Mouse (Mus musculus) neural tube, embryonic 10.5 days (tissue): ENCODE measurements around the gene Scp2d1.
"Not testable (repeated sequence)": the region's sequence is repeated elsewhere in the genome, so short reads cannot be mapped to it uniquely, and the experiment has no call there.

Experiments used
- DNase-seq: peaks from one replicate; pipeline ENCODE4 v3.0.0-alpha.2; 2017; ENCODE audit warnings: low spot score; ENCODE audit errors: extremely low spot score

Gene Scp2d1

DNA sequence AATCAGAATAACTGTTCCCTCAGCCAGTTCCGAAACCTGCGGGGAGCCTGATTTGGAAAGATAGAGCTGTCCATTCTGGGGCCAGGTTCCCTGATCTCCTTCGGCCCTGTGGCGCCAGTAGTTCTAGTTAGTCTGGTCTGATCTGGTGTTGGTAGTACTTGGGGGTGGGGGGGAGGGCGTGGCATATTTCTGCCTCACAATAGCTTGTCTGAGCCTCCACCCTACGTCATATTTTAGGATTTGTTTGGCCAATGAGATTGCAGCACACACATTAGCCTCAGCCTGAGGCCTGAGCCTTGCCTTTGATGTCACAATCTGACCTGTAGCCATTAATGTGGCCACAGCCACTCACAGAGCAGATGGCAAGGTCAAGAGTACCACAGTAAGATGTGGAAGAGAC, at the start of gene Scp2d1:
Gene Scp2d1 (plus strand): TSS at position 301 of the 400 bp plus-strand sequence.
- not testable (repeated sequence) for DNase-seq

DNA sequence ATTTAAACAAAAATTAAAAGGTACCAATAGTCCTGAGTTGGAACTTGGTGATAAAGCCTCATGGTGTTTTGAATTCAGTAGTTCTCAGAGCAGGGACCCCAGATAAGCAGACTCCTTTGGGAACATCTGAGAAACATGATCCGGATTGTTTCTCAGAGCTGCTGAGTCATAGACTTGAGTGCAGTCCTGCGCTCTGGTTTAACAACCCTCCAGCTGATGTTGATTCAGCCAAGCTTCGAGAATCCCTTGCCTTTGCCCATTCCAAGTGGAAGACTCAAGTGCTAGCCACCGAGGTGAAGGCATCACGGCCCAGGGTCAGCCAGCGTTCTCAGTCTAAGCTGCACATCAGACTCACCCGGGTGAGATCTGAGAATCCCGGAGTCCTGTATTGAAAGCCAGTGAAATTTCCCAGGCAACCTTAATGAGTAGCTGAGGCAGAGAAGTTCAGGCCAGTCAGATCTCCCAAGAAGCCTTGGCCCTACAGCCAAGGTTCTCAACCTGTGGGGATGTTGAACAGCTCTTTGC, 48.8 kb upstream of the Scp2d1 start:
- no peak for DNase-seq

DNA sequence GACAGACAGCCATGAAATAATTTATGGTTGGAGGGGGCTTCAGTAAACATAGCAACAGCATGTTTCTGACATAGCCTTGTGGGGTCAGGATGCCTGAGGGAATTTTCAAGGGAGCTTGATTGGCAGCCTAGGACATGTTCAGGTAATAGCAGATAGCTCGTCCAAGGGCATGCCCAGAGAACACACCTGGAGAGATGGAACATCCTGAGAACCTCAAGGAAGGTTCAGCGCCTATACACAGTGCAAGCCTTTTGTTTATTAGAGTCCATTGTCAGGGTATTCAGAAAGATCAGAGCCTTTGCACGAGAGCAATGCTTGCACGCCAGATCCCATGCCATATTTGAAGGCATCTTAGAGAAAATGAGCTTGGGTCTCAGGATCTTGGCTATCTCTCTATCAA, 47.8 kb upstream of the Scp2d1 start:
- DNase-seq, result no peak

DNA sequence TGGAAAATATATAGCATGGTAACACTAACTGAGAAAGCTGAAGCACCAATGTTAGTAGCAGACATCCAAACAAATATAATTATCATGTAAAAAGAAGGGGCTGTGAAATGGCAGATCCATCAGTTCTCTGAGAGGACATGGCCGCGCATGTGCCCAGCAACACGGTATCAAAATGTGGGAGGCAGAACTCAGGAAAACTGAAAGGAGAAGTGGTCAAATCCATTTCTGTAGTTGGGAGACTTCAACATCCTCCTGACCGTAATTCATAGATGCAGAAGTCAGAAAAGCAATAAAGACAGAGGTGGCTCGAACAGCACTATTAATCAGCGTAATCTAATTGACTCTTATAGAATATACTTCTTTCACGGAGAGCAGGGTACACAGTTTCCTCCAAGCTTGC, 44.2 kb upstream of the Scp2d1 start:
- DNase-seq, result no peak

DNA sequence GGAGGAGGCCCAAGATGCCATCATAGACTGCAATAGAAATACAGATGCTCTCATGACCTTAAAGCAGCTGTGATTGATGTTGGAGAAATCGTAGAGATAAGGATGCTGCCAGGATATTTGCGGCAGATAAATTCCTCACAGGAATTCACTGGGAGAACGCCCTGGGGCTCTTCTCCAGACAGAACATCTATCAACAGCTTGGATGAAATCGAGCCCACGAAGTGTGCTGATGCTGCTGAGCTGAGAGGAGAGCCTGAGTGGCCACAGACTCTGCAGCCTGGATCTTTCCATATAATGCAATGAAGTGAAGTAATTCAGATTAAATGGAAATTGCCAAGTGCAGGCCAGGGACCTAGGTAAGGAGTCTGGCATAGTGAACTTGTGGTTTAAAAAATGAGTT, 42.7 kb upstream of the Scp2d1 start:
- no peak for DNase-seq

DNA sequence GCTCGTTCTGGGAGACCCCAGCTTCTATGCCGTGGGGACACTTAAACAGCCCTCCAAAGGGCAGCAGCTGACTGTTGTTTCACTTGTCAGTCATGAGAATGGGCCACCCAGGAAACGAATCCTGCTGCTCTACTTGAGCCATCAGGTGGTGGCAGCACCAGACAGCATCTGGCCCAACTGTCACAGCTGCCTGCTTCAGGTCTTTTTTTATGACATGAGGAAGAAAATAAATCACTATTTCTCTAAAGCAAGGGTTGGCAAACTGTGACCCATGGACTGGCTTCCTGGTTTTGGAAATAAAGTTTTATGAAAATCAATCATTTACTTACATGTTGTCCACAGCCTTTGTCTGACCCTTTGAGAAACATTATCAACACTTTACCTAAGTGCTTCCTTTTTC, 41.6 kb upstream of the Scp2d1 start:
- DNase-seq, result no peak

DNA sequence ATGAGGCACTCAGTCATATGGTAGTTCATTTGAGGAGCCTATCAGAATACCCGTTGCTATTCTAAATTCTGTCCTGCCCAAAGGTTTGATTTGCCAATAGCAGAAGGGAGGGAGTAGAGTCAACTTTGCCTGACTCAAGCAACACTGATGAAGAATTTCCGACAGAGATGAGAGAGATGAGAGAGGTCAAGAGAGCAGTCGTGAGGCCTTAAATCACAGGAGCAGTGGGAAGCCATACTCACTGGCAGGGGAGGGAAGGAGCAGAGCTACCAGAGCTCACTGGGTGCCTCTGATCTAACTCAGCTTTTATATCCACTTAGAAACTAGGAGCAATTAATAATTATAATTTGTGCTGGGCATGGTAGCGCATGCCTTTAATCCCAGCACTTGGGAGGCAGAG, 41.0 kb upstream of the Scp2d1 start:
- DNase-seq, result no peak

DNA sequence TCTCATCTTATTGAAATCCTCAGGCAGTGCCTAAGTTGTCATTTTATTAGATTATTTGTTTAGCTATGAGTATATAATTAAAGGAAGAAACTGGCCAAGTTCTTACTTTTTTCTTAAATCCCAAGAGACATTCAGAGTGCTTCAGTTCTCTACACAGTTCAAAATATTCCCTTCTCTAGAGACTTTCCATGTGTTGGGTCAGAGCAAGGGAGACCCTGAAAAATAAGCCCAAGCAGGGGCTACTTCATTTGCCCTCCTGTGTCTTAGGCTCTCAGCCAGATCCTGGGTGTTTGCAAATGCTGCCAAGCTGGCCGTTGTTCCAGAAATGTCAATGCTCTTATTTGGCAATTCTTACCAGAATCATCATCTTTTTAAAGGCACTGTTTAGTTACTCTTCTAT, 40.3 kb upstream of the Scp2d1 start:
- DNase-seq, result no peak

DNA sequence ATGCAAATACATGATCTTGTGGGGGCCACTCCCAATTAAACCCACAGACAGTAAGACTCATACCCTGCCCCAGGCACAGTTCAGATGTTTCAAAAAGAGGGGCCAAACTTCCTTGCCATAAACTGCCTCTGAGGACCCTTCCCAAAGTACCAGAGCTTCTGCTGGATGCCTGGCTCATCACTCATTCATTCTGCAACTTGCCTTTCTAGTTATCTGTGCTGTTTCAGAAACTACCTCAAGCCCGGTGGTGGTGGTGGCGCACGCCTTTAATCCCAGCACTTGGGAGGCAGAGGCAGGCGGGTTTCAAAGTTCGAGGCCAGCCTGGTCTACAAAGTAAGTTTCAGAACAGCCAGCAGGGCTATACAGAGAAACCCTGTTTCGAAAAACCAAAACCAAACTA, 39.6 kb upstream of the Scp2d1 start:
- DNase-seq, result no peak

DNA sequence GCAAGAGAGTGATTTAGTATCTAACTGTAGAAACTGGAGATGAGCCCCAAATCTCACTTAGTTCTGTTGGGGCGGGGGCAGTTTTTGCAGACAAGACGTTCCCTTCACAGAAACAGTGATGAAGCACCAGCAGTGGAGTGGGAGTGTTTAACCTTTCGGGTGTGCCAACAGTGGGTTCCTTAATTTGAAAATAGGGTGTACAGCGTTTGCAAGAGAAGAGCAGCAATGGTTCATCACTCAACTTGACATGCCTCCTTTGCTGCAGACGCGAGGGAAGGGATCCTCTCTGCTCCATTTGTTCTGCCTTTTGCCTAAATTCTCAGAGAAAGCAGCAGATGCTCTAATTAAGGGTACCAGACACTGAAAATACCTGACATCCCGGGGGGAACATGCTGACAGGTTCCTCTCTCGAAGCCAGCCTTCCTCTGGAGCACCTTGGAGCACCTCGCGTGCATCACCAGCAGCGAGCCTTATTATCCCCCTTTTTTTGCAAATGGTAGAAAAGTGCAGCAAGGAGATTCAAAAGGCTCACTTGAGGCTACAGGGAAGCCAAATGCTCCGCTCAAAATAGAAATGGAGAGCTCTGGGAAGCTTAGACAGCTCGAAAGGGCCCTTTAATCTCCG, 31.7 kb upstream of the Scp2d1 start:
- DNase-seq, result peak; percentile 12

DNA sequence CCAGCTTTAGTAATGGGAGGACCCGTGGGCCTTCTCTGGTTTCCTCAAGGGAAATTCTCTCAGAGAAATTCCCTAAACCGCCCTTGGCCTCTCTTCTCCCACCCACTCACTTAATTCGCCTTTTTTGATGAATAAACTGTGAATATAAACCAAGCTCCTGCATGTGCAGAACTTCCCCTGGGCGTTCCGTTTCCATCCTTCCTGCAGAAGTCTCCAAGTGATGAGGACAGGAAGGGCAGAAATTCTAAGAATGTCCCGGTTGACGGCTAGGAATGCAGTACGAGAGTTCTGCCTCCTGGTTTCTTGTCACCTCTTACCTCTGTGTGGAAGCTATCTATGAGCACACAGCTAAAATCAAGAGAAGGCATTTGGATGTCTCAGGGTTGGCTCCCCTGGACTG, 25.9 kb upstream of the Scp2d1 start:
- DNase-seq, result peak; percentile 8

DNA sequence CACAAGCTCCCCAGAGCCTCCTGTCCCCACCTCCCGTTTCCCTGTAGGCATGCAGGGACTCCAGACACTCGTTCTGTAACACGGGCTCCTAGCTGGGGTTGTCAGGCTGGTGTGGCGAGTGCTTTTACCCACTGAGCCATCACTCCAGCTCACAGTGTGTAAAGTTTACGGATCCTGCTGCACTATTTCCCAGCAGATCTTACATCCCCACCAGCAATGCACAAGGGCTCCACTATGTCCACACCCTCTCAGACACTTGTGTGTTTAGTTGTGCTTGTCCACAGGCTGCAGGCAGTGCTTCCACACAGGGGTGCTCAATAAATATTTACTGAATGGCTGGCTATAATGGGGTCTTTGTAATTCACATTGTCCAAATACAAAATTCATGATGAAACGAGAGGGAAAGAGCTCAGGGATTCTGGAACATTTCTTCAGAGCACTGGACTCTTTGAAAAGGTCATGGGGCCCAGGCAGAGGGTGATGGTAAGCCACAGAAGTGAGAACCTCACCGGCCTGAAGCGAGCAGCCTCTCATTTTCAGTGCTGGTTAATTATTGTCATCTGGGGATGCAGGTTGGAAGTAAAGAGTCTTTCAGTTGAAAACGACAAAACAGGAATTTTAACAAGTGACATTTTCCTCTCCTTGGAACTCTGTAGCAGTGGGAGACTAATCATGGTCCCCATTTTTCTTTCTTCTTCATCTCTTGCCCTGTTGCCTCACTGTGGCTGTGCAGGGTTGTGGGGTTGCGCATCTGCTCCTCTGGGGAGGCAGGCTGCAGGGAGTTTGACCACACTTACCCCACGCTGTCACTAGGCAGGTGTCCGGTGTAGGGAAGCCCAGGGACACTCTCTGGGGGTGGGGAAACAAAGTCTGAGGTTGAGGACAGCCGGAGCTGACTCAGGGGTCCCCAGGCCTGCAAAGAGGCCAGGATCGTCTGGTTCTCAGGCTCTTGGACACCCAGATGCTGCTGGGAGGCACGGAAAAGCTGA, 15.4 kb upstream of the Scp2d1 start:
- DNase-seq, result no peak

DNA sequence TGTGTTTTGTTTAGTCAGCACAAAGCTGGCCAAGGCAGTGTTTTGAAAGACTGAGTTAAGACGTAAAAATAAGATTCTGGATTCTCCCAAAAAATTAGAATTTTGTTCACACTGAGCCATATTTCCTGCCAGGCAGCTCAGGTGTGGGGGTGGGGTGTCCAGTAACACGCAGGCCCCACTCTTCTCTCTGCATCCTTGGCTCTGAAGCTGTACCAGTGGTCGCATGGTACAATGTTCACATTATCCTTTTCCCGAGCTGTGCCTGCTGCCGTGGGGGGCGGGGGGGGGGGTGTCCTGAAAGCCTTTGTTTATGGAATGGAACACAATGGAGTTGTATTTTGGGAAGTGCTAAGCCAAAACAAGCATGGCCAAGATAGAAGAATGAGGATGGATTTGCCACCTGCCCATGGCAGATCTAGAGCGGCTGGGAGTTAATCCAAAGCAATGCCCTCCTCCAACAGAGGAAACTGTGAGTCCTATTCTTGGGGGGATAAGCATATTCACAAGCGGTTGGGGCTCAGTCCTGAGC, 5.1 kb downstream of the Scp2d1 start:
- no peak for DNase-seq

DNA sequence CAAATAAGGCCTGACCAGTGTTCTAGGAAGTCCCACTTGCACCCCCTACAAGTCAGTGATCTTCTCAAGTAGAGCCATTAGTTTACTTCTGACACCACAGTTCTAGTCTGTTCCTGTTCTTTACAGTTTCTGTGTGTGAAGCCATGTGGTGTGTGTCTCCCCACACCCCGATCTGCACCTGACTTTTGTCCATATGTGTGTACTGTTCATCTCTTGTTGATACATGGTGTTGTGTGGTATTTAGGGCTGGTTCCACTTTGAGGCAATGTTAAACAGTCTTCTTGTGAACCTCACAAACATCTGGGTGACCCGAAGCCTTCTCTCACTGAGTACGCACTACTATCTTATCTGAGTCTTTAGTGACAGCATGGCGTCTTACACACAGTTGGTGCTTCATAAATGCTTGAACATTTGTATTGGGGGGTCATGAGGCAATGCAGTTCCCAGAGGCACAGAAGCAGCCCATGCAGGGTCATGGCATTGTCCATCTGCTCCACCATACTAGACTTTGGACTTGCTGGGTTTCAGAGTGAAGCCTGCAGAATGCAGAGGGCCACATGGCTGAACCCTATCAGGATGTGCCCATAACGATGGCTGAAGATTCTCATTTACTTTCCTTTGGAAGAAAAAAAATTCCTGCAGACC, 13.3 kb downstream of the Scp2d1 start:
- no peak for DNase-seq

DNA sequence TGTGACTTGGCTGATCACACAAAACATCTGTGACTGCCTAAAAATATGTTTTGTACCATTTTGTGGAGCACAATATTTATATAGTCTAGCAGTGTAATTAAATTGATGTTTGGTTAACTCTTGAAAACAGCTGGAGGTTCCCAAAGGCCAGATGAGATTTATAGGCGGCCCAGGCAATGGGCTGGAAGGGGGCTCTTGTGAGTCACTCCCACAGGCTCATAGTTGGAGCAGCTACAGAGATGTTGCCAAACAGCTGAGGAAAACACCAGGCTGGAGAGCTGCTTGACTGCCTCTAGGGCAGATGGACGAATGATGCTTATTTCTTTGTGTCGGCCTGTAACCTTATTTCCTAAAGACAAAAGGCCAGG, 13.8 kb downstream of the Scp2d1 start:
- DNase-seq, result no peak

DNA sequence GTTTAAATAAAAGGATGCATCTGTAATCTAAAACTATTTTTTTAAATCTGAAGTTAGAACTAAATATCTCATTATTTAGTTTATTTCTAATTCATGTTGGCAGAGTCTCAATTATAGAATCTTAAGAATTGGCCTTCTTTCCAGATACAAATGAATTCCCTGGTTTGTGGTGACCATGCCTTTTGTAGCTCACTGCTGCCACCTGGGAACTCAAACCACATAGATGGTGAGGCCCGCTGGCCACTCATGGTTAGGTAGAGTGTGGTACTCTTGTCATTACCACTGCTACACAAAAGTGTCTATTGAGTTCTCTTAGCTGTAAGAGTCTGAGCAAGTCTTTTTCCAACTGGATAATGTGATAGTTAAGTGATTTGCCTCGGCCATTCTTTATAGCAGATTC, 45.4 kb downstream of the Scp2d1 start:
- no peak for DNase-seq
